In genomic region chr2:115513774-115514231, GRCm38 (mm10) we compare ENCODE assay signal across 8 mouse cellular contexts.
A peak's percentile ranks its signal among the peaks of the same experiment; 100 is the strongest.
DNase-seq lines count a peak whose midpoint lies in the region; ATAC-seq and TF ChIP-seq lines count a peak whose summit lies in the region.

No protein-coding gene starts in this region.

- no peak for ATAC-seq in cerebellum, adult (ENCODE audit: insufficient number of reproducible peaks, low FRiP score, low TSS enrichment)
- no peak for ATAC-seq in monocyte, adult 5-6 weeks (replicated peaks; ENCODE audit: insufficient number of reproducible peaks, low FRiP score, low TSS enrichment, poor library complexity, severe bottlenecking)

- TF ChIP-seq CTCF in left cerebral cortex, adult 2 months (IDR thresholded peaks at IDR 0.05) = no peak

- no peak overlapping the region; the same call in 1 of the 2 replicates for H3K27ac ChIP-seq in left cerebral cortex, adult 2 months

- 0 out of 2 replicates have a peak overlapping the region, but pooled peaks have one; percentile 5 for H3K4me3 ChIP-seq in left cerebral cortex, adult 2 months

- intact Hi-C loops in left cerebral cortex, adult 2 months (cut with DNase I) = loop anchor here (2.0 to 10.0 kb wide), 5 partner anchors 339 to 1308 kb away; no protein-coding TSS in a partner anchor
- intact Hi-C loops in left cerebral cortex, postnatal 36 days (cut with DNase I) = loop anchor here (5.0 to 10.0 kb wide), 5 partner anchors 249 to 889 kb away; no protein-coding TSS in a partner anchor

- peak; percentile 11 to 20 for DNase-seq in left cerebral cortex, adult 2 months (ENCODE audit: extremely low spot score in 1 of 2, low spot score in 2 of 2)
- no peak for DNase-seq in left cerebral cortex, postnatal 36 days (ENCODE audit: low spot score in 2 of 2)
- peak; percentile 10 for DNase-seq in adrenal gland, postnatal 25 days
- DNase-seq in frontal cortex, postnatal 36 days (ENCODE audit: low spot score in 2 of 2) = peak; percentile 11 to 44
- peak; percentile 57 to 70 for DNase-seq in kidney, postnatal 4 days
- DNase-seq in skeletal muscle tissue, adult 2 months (ENCODE audit: low read depth, low spot score) = peak; percentile 3

Comparison
In these comparisons a context has a peak if more than half of its experiments do, and no peak if none do; other contexts are left out.
1. DNase-seq: peak in left cerebral cortex, adult 2 months (2 of 2), adrenal gland, postnatal 25 days (single experiment), frontal cortex, postnatal 36 days (2 of 2), kidney, postnatal 4 days (2 of 2) and skeletal muscle tissue, adult 2 months (single experiment); none in left cerebral cortex, postnatal 36 days (0 of 2).